Mouse (Mus musculus): ENCODE data around the gene Habp2. TPM values are rescaled to one million over a fixed set of nuclear protein-coding genes. Genes with fewer than 3 reads are reported as not detected.
"Not testable (repeated sequence)": the region's sequence is repeated elsewhere in the genome, so short reads cannot be mapped to it uniquely, and the experiment has no call there.

Habp2 gene
- polyA plus RNA-seq, 1 experiment from 2014 or later: 0.14 TPM

GRCm38 (mm10) chr19:56343869-56344563 is 57.1 kb downstream of the Habp2 start:
- Histone ChIP-seq H3K9ac (ENCODE audit: low read depth, low read length) (peak overlapping the region; percentile 36; the same call in 1 of the 2 replicates), H3K36me3 (ENCODE audit: control insufficient read depth, insufficient read depth, low read length) (no peaks in the 10 kb centered on the region), H3K9me3 (replicated peaks; ENCODE audit: control insufficient read depth, low read length, poor library complexity, severe bottlenecking) (no peaks in the 10 kb centered on the region), H3K4me1 (ENCODE audit: control insufficient read depth, insufficient read depth, low read length) (peaks cover 22% of the 10 kb centered on the region), H3K27ac (ENCODE audit: low read length) (peak overlapping the region; percentile 39; the same call in 1 of the 2 replicates), H3K27me3 (ENCODE audit: control insufficient read depth, insufficient read depth, low read depth, low read length) (no peaks in the 10 kb centered on the region), H3K4me3 (ENCODE audit: low read depth, low read length) (0 out of 2 replicates have a peak overlapping the region, but pooled peaks have one; percentile 5), H3K4me2 (ENCODE audit: low read length) (peak overlapping the region; percentile 34)
- no peak for ATAC-seq
- 12% methylated on average over 26 of the region's 26 CpGs for WGBS

DNA sequence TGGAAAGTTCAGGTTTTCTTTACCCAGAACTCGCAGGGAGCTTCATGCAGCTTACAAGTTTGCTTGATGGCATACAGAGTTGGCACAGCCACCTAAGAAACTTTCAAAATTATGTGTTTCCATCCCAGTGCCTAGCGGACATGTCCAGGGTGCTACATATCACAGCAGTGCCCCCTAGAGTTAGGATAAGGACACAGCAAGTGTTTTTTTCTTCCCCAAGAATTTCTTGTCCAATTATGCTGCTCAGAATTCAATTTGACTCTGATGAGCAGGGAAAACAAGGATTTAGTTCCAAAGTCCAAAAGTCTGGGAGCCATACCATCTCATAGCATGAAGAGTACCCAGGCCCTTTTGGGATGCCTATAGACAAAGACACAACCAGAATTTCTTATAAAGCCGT is 59.1 kb downstream of the Habp2 start:
- WGBS: 77% methylated on average over 3 of the region's 3 CpGs
- ATAC-seq: no peak

GRCm38 (mm10) chr19:56346750-56347149 is 59.8 kb downstream of the Habp2 start:
- Histone ChIP-seq H3K4me3 (ENCODE audit: low read depth, low read length) (no peak overlapping the region), H3K9ac (ENCODE audit: low read depth, low read length) (0 out of 2 replicates have a peak overlapping the region, but pooled peaks have one; percentile 8), H3K27me3 (ENCODE audit: control insufficient read depth, insufficient read depth, low read depth, low read length) (no peaks in the 10 kb centered on the region), H3K36me3 (ENCODE audit: control insufficient read depth, insufficient read depth, low read length) (no peaks in the 10 kb centered on the region), H3K4me2 (ENCODE audit: low read length) (peak overlapping the region; percentile 34; the same call in 1 of the 2 replicates), H3K4me1 (ENCODE audit: control insufficient read depth, insufficient read depth, low read length) (peaks cover 26% of the 10 kb centered on the region), H3K27ac (ENCODE audit: low read length) (peak overlapping the region; percentile 50), H3K9me3 (replicated peaks; ENCODE audit: control insufficient read depth, low read length, poor library complexity, severe bottlenecking) (no peaks in the 10 kb centered on the region)
- WGBS: 33% methylated on average over 13 of the region's 13 CpGs
- peak; percentile 30; the same call in 1 of the 2 replicates for ATAC-seq

More for the DNA sequence above, 59.1 kb downstream of the Habp2 start:
- no peak overlapping the region for H3K4me3 ChIP-seq (ENCODE audit: low read depth, low read length)
- no peaks in the 10 kb centered on the region for H3K36me3 ChIP-seq (ENCODE audit: control insufficient read depth, insufficient read depth, low read length)
- H3K27me3 ChIP-seq (ENCODE audit: control insufficient read depth, insufficient read depth, low read depth, low read length): no peaks in the 10 kb centered on the region
- no peak overlapping the region for H3K4me2 ChIP-seq (ENCODE audit: low read length)
- H3K27ac ChIP-seq (ENCODE audit: low read length): no peak overlapping the region; the same call in 1 of the 2 replicates
- H3K9me3 ChIP-seq (replicated peaks; ENCODE audit: control insufficient read depth, low read length, poor library complexity, severe bottlenecking): no peaks in the 10 kb centered on the region
- peaks cover 26% of the 10 kb centered on the region for H3K4me1 ChIP-seq (ENCODE audit: control insufficient read depth, insufficient read depth, low read length)
- no peak overlapping the region for H3K9ac ChIP-seq (ENCODE audit: low read depth, low read length)

- ATAC-seq: no peak
- H3K4me1 ChIP-seq (ENCODE audit: control insufficient read depth, insufficient read depth, low read length): peaks cover 18% of the 10 kb centered on the region
- no peak overlapping the region for H3K9ac ChIP-seq (ENCODE audit: low read depth, low read length)
- H3K36me3 ChIP-seq (ENCODE audit: control insufficient read depth, insufficient read depth, low read length): no peaks in the 10 kb centered on the region
- WGBS: 35% methylated on average over 6 of the region's 6 CpGs
- no peaks in the 10 kb centered on the region for H3K9me3 ChIP-seq (replicated peaks; ENCODE audit: control insufficient read depth, low read length, poor library complexity, severe bottlenecking)
- H3K27me3 ChIP-seq (ENCODE audit: control insufficient read depth, insufficient read depth, low read depth, low read length): no peaks in the 10 kb centered on the region
- no peak overlapping the region for H3K4me3 ChIP-seq (ENCODE audit: low read depth, low read length)
- H3K4me2 ChIP-seq (ENCODE audit: low read length): no peak overlapping the region
- no peak overlapping the region for H3K27ac ChIP-seq (ENCODE audit: low read length)
These were observed 62.4 kb downstream of the Habp2 start for GRCm38 (mm10) chr19:56349295-56349694.

DNA sequence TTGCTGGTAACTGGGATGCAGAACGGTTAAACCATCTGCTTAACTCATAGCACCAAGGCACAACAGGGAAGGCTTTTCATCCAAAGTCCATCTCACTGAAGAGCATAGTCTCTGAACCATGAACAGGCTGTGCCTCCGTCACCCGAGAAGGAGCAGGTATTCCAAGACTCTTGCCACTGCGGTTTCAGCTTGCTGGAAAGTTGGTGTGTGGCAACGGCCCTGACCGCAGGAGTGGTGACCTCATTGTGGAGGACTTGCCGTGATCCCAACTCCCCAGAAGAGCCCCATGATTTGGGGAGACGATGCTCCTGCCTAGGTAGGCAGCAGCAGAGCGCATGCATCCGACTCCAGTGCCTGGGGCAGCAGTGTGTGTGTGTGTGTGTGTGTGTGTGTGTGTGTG is 66.8 kb downstream of the Habp2 start:
- WGBS: 88% methylated on average over 10 of the region's 10 CpGs
- Histone ChIP-seq H3K9me3 (replicated peaks; ENCODE audit: control insufficient read depth, low read length, poor library complexity, severe bottlenecking) (no peaks in the 10 kb centered on the region), H3K4me2 (ENCODE audit: low read length) (no peak overlapping the region), H3K27ac (ENCODE audit: low read length) (no peak overlapping the region), H3K27me3 (ENCODE audit: control insufficient read depth, insufficient read depth, low read depth, low read length) (no peaks in the 10 kb centered on the region), H3K9ac (ENCODE audit: low read depth, low read length) (no peak overlapping the region), H3K36me3 (ENCODE audit: control insufficient read depth, insufficient read depth, low read length) (no peaks in the 10 kb centered on the region), H3K4me1 (ENCODE audit: control insufficient read depth, insufficient read depth, low read length) (0 out of 2 replicates have a peak, but pooled peaks cover 4% of the 10 kb centered on the region), H3K4me3 (ENCODE audit: low read depth, low read length) (no peak overlapping the region)
- ATAC-seq: no peak

DNA sequence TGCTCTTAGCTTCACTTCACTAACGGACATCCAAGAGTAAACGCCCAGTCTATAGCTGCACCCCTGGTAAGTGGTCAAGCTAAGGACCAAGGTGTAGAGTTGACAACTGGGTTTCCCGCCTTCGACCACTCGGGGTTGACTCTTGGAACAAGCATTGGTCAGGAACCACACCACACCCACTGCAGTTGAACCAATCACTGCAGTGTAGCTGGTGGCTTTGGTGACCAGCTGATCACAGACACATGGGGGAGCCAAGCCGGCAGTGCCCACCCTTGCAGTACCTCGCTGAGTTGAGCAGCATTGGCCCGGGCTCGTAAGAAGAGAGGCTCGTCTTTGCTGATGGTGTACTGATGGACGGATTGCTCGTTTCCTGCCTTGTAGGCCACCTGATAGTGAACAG is 68.3 kb downstream of the Habp2 start:
- H3K4me3 ChIP-seq (ENCODE audit: low read depth, low read length): no peak overlapping the region
- 95% methylated on average over 12 of the region's 12 CpGs for WGBS
- no peaks in the 10 kb centered on the region for H3K4me1 ChIP-seq (ENCODE audit: control insufficient read depth, insufficient read depth, low read length)
- no peak for ATAC-seq
- no peaks in the 10 kb centered on the region for H3K36me3 ChIP-seq (ENCODE audit: control insufficient read depth, insufficient read depth, low read length)
- no peak overlapping the region for H3K27ac ChIP-seq (ENCODE audit: low read length)
- no peaks in the 10 kb centered on the region for H3K9me3 ChIP-seq (replicated peaks; ENCODE audit: control insufficient read depth, low read length, poor library complexity, severe bottlenecking)
- H3K27me3 ChIP-seq (ENCODE audit: control insufficient read depth, insufficient read depth, low read depth, low read length): no peaks in the 10 kb centered on the region
- no peak overlapping the region for H3K4me2 ChIP-seq (ENCODE audit: low read length)
- no peak overlapping the region for H3K9ac ChIP-seq (ENCODE audit: low read depth, low read length)

- Histone ChIP-seq H3K4me2 (ENCODE audit: low read length) (0 out of 2 replicates have a peak overlapping the region, but pooled peaks have one; percentile 9), H3K4me3 (ENCODE audit: low read depth, low read length) (no peak overlapping the region), H3K27ac (ENCODE audit: low read length) (no peak overlapping the region), H3K4me1 (ENCODE audit: control insufficient read depth, insufficient read depth, low read length) (no peaks in the 10 kb centered on the region), H3K27me3 (ENCODE audit: control insufficient read depth, insufficient read depth, low read depth, low read length) (no peaks in the 10 kb centered on the region), H3K9ac (ENCODE audit: low read depth, low read length) (no peak overlapping the region), H3K9me3 (replicated peaks; ENCODE audit: control insufficient read depth, low read length, poor library complexity, severe bottlenecking) (no peaks in the 10 kb centered on the region), H3K36me3 (ENCODE audit: control insufficient read depth, insufficient read depth, low read length) (no peaks in the 10 kb centered on the region)
- 33% methylated on average over 17 of the region's 17 CpGs for WGBS
- 0 out of 2 replicates have a peak, but pooled peaks have one; percentile 54 for ATAC-seq
These were observed 69.8 kb downstream of the Habp2 start for GRCm38 (mm10) chr19:56356480-56357373.

- 89% methylated on average over 2 of the region's 2 CpGs for WGBS
These were observed 70.4 kb downstream of the Habp2 start for GRCm38 (mm10) chr19:56357374-56357708.

GRCm38 (mm10) chr19:56358890-56359289 is 72.0 kb downstream of the Habp2 start:
- 68% methylated on average over 2 of the region's 2 CpGs for WGBS
- H3K9me3 ChIP-seq (replicated peaks; ENCODE audit: control insufficient read depth, low read length, poor library complexity, severe bottlenecking): no peaks in the 10 kb centered on the region
- H3K27me3 ChIP-seq (ENCODE audit: control insufficient read depth, insufficient read depth, low read depth, low read length): no peaks in the 10 kb centered on the region
- H3K4me3 ChIP-seq (ENCODE audit: low read depth, low read length): no peak overlapping the region
- no peak overlapping the region for H3K9ac ChIP-seq (ENCODE audit: low read depth, low read length)
- H3K4me1 ChIP-seq (ENCODE audit: control insufficient read depth, insufficient read depth, low read length): no peaks in the 10 kb centered on the region
- H3K36me3 ChIP-seq (ENCODE audit: control insufficient read depth, insufficient read depth, low read length): no peaks in the 10 kb centered on the region
- H3K27ac ChIP-seq (ENCODE audit: low read length): no peak overlapping the region
- H3K4me2 ChIP-seq (ENCODE audit: low read length): no peak overlapping the region
- ATAC-seq: no peak

More at GRCm38 (mm10) chr19:56357374-56357708, 70.4 kb downstream of the Habp2 start:
- not testable (repeated sequence) for H3K4me1 ChIP-seq (ENCODE audit: control insufficient read depth, insufficient read depth, low read length); H3K27ac ChIP-seq (ENCODE audit: low read length); H3K4me2 ChIP-seq (ENCODE audit: low read length); H3K9ac ChIP-seq (ENCODE audit: low read depth, low read length); H3K4me3 ChIP-seq (ENCODE audit: low read depth, low read length); ATAC-seq; H3K9me3 ChIP-seq (replicated peaks; ENCODE audit: control insufficient read depth, low read length, poor library complexity, severe bottlenecking); H3K36me3 ChIP-seq (ENCODE audit: control insufficient read depth, insufficient read depth, low read length); H3K27me3 ChIP-seq (ENCODE audit: control insufficient read depth, insufficient read depth, low read depth, low read length)

Measured in midbrain, embryonic 16.5 days (tissue).